Mouse (Mus musculus) WW6 (cell line): ENCODE measurements around the gene Gm20517.

Source experiments
- DNase-seq: peaks from one replicate; pipeline ENCODE4 v3.0.0-alpha.2; 2013; ENCODE audit warnings: low read depth, low spot score

Gm20517 gene

DNA sequence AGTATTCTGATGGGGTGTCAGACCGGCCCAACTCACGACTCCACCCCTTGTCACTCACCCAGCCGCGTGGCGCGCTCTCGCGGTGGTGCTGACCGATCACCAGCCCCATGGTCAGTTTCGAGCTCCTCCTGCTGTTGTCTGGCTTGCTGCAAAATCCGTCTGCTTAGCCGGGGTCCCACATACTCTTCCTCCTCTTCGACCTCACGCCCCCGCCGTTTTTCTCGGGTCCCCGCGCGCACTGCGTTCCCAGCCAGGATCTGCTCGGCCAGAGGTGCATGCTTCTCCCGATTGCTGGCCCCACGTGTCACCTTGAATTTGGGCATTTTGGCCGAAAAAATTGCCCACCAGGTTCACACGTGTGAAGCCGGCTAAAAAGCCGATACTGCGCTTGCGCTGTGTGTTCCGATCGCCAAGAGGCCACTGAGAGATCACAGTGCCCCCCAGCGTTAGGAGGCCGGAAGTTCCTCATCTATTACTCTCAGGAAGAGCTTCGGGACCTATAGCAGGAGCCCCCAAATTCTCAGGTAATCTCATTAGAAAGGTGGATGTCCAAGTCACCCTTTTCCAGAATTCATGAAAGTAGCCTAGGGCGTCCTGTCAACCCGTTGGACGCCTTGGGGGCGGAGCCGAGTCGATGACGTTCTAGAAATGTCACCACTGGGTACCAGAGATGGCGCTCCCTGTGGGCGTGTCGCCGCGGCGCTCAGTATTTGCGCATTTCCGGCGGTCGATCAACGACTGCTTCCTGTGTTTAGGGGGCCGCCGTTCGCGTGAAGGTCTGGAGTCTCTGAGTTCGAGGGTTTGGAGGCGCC lies at the start of gene Gm20517, which contains the start of the genes Bysl and Med20:
TSS of gene Gm20517 (plus strand) at position 741 of the 812 bp plus-strand sequence.
TSS of gene Bysl (minus strand) at position 644 of the 812 bp plus-strand sequence.
TSS of gene Med20 (plus strand) at position 734 of the 812 bp plus-strand sequence.
- DNase-seq = peak; percentile 89

DNA sequence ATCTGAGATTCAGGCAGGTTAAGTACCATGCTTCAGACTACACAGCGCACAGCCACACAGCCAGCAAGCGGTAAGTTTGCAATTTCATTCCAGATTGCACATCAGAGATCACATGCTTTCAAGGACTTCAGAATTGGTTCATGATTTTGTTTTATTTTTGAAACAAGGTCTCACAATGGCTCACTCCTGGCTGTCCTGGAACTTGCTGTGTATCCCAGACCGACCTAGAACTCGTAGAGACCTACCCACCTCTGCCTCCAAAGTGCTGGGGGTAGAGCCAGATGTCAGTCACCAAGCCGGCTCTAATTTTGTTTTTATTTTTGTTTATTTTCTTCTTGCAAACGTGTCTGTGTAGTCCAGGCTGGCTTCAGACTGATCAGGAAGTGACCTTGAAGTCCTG lies 48.5 kb upstream of the Gm20517 start:
- DNase-seq = no peak

DNA sequence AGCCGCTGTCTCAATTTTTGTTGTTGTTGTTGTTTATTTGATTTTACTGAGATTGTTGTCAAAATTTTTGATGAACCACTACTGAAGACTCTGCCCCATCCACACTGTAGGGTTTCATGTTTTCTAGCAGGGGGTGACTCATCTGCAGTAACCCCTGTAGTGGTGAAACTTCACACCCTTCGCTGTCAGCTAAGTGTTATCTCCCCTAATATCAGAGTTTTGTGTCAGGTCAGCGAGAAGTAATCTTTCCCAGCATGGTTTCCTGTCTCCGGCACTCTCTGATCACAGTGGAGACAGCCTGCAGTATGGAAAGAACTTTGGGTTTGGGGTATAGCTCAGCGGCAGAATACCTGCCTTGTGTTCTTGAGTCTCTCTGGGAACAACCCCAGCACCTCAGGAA lies 46.8 kb upstream of the Gm20517 start:
- DNase-seq = no peak

DNA sequence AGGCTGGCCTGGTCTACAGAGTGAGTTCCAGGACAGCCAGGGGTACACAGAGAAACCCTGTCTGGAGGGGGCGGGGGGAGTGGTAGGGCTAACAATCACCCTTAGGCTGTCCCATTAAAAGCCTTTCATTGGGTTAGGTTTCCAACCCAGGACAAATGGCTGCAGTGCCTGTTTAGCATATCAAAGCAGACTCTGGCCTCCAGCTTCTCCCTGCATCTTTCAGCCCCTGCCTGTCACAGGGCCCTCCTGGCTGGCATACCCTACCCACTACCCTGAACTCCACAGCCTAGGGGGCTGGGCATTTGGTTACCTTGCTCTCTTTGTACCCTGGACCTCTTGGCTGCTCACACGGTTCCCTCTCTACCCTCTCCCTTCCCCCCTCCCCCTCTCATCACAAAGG lies 45.3 kb upstream of the Gm20517 start:
- DNase-seq = peak; percentile 60

DNA sequence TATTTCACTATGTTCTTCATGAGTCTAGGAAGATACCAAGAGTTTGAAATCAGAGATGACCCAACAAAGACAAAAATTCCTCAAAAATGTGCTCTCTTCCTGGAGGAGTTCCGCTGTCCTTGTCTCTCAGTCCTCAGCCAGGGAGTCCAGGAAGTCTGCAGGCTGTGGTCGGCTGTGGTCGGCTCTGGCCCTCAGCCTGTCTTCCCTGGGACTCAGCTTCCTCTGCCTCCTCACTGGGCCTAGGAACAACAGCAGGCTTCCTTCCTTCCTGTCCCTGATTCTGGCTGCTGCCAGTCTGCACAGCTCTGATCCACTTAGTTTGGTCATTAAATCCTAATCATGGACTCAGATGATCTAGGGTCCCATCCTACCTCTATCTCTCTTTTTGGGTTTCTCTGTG lies 44.1 kb upstream of the Gm20517 start:
- DNase-seq = no peak

DNA sequence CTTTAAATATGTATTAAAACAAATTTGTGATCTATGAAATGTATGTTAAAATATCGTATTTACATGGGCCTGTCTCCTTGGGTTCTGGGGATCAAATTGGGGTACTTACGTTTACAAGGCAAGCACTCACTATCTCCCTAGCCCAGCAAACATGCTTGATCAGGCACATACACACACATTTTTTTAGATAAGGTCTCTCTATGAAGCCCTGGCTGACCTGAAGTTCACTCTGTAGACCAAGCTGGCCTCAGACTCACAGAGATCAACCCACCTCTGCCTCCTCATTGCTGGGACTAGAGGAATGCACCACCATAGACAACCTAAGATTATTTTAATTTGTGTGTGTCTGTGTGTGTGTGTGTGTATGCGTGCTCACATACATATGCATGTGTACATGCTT lies 43.0 kb upstream of the Gm20517 start:
- DNase-seq = no peak

DNA sequence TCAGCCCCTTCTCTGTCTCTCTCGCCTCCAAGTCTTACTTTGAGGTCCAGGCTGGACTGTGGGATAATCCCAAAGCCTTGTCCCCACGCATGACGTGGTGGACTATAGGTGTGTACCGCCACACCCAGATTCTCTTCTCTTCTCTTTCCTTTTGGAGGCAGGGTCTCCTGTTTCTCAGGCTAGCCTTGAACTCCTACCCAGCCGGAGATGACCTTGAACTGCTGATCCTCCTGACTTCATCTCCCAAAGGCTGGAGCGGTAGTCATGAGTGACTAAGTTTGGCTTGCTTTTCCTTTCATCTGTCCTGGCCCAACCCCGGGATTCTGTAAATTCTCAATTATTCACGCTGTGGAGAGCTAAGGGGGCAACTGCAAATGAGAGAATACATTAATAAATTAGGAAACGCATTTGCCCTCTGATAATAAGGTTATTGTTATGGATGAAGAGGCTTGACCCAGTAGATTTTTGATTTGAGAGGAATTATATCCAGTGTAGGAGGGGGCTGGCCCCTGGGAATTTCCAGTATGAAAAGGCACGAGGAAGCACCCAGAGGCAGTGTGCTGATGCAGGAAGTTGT lies 42.4 kb upstream of the Gm20517 start:
- no peak for DNase-seq

DNA sequence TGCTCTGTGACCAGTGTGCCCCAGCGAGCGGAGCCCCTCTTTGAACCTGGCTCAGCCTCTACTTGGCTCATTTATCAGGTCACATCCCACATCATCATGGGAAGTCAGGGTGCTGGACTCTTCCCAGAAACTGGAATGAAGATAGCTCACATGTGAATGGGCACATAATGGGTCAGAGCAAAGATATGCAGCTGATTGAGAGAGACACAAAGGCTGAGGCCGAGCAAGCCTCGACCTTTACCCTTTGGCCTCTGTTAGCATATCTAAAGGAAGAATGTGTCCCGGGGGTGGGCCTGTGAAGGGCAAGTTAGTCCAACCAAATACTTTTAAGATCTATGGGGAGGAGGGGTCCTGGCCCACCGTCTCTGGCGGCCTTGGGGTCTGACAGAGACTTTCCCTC lies 39.8 kb upstream of the Gm20517 start:
- peak; percentile 57 for DNase-seq

DNA sequence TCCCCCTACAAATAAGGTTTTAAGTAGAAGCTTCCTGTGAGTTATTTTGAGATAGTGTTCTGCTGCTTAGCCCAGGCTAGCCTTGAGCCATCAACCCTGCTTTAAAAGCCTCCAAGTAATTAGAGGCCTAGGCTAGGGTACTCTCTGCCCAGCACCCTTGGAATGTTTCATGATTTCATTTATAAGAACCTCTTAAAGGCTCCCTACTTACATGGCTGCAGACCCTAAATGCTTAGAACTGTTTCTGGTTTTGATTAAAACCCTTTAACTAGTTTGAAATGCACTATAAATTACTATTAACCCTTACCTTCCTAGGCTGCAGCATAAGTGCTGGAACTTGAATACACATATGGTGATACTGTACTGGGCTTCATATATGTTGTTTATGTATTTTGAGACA lies 39.0 kb upstream of the Gm20517 start:
- DNase-seq = no peak

DNA sequence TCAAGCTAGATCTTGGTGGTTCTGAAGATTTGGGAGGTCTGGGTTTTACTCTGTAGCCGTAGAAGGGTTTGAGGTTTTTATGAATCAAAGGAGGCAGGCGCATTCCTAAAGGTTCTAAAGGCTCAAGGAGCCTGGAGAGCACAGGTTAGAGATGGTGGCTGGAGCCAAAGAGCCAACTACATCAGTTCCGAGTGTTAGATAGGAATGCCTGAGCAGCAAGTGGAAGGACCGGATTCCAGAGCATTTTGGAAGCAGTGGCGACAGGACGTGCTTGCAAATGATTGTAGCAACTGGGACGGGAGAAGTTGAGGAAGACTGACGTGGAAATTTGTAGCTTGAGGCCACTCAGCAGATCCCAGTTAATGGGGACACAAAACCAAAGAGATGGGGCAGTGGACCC lies 37.4 kb upstream of the Gm20517 start:
- no peak for DNase-seq

DNA sequence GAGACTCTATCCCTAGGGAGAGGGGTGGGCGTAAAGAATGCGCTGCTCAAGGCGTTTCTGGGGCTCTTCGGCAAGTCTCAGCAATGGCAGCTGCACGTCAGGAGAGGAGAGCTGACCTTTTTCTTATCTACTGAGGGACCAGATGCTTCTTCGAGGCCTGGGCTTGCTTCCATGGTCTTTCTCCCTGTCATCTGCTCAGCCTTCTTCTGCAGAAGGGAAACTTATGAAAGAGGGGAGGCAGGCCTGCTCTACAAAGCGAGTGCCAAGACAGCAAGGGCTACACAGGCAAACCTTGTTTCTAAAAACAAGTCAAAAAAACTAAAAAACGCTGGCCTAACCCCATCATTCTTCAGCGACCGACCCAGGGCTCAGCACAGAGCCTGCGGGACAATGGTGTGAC lies 36.6 kb upstream of the Gm20517 start:
- no peak for DNase-seq

DNA sequence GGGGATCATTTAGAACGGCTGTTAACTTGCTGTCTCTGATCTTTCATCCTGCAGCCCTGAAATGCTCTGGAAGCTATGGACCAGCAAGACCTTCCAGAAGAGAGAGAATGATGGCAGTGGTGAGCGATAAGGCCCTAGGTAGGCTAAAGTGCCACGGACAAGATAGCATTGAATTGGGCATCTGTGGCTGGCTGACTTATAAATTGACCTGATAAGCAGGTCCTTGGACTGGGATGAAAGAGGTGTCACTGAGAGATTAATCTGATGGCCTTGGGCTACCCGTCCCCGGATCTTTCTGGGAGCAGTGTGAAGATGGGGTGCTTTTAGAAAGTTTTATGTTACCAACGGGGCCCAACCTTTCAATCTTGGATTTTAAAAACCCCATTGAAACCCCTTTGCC lies 32.7 kb upstream of the Gm20517 start:
- DNase-seq = no peak

DNA sequence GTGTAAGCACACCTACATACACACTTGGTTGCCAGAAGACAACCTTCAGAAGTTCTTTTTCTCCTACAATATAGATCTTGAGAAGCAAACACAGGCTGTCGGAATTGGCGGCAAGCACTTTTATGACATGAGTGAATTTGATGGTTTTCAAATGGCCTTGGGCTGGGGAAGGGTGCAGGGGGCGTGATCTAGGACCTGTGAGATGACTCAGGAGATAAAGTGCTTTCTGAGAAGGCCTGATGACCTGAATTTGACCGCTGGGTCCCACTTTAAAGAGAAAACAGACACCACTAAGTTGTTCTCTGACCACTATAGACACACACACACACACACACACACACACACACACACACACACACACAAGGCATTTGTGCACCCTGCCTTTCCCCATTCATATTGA lies 30.4 kb upstream of the Gm20517 start:
- DNase-seq = no peak

DNA sequence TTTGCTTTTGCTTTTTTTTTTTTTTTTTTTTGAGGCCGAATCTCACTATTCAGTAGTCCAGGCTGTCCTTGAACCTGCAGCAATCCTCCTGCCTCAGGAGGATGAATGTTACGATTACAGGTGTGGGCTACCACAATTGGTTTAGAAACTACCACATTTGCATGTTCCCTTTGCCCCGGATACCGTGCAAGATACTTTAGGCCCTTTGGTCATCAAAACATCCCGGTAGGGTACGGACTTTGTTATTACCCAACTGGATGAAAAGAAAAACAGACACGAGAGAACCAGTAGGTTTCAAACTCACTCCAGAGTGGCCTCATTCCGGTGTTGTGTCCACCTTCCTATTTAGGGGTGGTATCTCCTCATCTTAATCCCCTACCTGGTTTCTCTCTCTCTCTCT lies 22.9 kb upstream of the Gm20517 start:
- no peak for DNase-seq

DNA sequence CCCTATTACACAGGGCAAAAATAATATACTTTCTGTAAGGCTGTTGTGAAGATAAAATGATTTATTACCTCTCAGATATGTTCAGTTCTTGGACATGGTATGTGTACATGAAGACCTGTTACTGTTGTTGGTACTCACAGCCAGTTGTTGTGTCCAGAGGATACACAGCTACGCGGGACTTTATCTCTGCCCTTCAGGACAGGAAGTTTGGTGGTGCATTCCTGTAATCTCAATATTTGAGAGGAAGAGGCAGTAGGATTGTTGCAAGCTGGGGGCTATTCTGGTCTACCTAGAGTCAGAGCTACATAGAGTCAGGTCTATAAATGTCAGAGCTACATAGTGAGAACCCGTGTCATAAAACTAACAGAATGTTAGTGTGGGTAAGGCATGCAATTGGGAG lies 20.3 kb upstream of the Gm20517 start:
- DNase-seq = no peak

DNA sequence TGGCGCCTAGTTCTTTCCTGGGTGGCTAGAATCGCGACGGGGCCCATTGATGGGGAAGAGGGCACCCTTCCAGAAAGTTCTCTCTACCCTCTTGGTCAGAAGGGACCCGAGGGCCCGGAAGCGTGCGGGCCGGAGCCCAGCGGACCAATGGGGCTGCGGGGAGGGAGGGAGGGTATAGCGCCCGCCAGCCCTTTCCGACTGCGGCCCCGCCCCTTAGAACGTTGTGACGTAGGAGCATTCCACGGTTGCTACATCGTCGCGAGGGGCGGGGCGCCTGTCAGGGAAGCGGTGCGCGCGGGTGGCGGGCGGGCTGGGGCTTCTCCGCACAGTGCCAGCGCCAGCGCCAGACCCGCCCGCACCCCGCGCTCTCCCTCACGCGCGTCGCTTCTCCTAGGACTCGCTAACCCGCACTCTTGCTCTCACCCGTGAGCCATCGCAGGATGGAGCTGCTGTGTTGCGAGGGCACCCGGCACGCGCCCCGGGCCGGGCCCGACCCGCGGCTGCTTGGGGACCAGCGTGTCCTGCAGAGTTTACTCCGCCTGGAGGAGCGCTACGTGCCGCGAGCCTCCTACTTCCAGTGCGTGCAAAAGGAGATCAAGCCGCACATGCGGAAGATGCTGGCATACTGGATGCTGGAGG lies 18.1 kb upstream of the Gm20517 start:
- peak; percentile 75 for DNase-seq

DNA sequence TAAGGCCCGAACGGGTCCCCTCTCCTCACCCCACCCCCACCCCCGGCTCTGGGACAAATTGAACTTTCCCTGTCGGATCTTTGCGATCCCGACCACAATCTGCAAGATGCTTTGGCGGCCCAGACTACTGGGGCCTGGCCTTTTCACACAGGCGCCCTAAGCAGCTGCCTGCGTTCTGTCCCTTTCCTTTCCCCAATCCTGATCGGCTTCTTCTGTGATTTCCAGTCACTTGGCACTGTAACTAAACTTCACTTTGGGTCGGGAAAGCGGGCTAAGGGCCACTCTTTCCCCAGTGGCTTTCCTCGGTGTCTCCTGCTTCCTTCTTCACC lies 17.6 kb upstream of the Gm20517 start:
- no peak for DNase-seq

DNA sequence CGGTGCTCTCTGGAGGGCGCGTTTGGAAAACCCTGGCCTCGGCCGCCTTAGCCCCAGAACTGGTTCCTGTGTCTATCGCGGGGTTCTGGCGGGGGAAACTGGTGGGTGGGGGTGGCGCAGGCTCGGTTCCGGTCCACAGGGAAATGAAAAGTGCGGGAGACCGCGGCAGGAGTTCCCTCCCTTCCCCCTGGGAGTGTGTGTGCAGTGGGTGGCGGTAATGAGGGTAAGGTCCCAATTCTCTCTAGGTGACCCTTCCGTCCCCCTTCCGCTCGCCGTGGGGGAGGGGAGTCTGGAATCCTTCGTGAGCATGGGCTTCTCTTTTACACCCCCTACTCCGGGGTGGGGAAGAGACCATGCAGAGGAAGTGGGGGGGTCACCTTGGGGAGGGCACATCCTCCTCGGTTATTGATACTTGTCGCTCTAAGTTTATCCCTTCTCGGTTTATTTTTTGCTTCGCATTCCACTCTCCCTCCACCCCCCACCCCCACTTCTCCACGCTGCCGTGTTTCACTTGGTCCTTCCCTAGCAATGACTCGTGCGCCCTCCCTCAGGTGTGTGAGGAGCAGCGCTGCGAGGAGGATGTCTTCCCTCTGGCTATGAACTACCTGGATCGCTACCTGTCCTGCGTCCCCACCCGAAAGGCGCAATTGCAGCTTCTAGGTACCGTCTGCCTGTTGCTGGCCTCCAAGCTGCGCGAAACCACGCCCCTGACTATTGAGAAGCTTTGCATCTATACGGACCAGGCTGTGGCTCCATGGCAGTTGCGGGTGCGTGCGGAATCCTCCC lies 17.0 kb upstream of the Gm20517 start:
- no peak for DNase-seq

DNA sequence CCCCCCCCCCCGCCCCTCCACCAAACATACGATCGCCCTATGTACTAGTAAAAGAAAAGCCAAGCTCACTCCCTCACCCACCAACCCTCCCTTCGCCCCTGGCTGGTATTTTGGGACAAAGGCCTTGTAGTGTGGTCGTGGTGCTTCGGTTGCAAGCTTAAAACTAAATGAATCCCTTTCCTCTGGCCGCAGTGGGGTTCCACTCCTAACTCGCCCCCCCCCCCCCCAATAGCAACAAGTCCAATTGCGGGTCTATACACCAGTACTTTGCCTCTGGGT lies 16.5 kb upstream of the Gm20517 start:
- no peak for DNase-seq

DNA sequence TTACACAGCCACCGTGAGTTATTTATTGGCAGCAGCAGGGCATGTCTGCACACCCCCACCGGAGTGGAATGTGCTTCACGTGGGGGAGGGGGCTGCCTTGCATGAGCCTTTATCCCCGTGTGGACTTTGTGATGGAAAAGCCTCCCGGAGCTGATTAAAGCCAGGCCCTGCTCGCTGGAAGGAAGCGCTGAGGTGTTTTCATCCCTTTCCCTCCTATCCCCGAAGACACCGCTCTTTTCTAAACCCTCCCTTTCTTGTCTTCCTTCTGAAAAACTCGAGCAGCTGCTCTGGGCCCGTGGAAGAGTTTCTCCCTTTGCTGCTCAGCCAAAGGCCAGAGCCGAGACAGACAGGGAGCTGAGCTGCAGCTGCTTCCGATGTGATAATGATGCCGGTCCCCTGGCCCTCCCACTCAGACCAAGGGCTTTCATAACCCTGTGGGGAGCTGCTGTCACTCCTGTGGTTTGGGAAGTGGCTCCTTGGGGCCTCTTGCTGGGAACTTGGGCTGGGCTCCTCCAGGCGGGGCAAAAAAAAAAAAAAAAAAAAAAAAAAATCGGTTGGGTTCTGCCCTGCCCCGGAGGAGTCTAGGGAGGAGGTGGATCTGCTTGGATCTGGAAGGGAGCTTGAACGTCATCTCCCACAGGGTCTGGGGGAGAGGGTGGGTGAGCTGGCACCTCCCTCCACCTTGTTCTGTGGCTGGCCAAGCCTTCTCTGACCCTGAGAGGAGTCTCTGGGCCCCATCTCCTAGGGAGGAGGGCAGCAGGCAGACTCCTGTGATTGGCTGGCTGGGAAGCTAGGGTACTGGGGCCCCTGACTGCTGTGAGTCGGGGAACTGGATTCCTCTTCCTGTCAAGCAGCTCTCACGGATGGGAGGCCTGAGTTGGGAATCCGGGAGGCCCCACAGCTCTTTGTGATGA lies 15.9 kb upstream of the Gm20517 start:
- no peak for DNase-seq

DNA sequence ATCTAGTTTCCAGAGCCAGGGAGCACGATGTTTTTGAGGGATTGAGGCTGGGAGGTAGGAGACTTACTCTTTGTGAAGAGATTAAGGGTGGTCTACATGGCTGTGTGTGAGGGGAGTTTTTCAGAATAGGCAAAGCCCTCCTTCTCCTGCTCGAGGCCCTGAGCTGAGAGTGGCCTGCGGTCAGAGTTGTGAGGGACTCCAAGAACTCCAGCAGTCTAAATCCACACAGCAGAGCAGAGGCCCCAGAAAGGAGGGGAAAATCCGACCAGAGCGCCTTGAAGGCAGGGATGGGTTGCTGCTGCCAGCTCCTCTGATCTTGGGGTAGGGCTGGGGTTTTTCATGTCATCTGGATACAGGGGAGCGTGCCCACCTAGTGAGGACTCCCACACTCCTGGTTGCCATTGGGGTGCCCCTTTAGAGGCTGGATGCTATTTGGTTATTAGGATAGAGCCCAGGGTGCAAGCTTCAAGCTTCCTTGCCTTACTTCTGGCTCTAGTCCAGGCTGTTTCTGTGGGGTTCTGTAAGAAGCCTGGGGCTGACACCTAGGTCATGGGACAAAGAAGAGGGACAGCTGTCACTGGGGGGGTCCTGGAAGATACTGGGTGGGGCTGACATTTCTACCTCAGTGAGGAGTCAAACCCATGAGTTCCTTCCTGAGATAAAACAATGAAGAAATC lies 15.1 kb upstream of the Gm20517 start:
- no peak for DNase-seq
